ENCODE assay signal across 8 mouse cellular contexts in the genomic region with DNA sequence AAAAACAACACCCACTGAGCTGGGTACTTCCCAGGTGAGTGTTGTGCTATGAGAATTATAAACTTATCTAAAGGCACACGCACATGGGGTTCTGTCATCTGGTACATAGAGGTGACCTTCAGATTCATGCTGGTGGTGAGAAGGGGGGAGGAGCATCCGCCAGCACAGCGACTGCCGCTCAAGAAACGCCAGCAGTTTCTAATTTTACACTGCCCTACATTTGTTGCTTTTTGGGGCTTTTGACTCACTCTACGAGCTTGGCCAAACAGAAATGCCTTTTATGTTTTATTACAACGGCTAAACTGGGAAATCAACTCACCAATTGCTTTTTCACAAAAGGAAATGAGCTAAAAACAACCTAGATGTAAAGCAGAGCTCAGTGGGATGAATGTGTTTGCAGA. TPM values are rescaled to one million over a fixed set of nuclear protein-coding genes. Genes with fewer than 3 reads are reported as not detected.
A peak's percentile ranks its signal among the peaks of the same experiment; 100 is the strongest.
DNase-seq lines count a peak whose midpoint lies in the region; ATAC-seq and TF ChIP-seq lines count a peak whose summit lies in the region.

No protein-coding gene starts in this region.

- WGBS in kidney, embryonic 14.5 days = 17% methylated on average over 7 of the region's 7 CpGs
- WGBS in cerebellum, adult 2 months = 2% methylated on average over 7 of the region's 7 CpGs
- WGBS in heart, embryonic 14.5 days = 3% methylated on average over 7 of the region's 7 CpGs
- WGBS in liver, embryonic 14.5 days (ENCODE audit: insufficient replicate concordance) = 28% methylated on average over 7 of the region's 7 CpGs

- TF ChIP-seq EP300 in liver, embryonic 14.5 days (IDR thresholded peaks at IDR 0.05; ENCODE audit: low read depth) = no peak

- 0 out of 2 replicates have a peak overlapping the region, but pooled peaks have one; percentile 1 for H3K9ac ChIP-seq in kidney, embryonic 14.5 days (ENCODE audit: low read depth, low read length)
- H3K9ac ChIP-seq in heart, embryonic 14.5 days (ENCODE audit: low read length) = peak overlapping the region; percentile 28
- no peak overlapping the region for H3K9ac ChIP-seq in liver, embryonic 14.5 days (replicated peaks)

- no peaks in the 10 kb centered on the region for H3K27me3 ChIP-seq in kidney, embryonic 14.5 days (ENCODE audit: control insufficient read depth, insufficient read depth, low read length)
- H3K27me3 ChIP-seq in cerebellum, adult 2 months (ENCODE audit: control insufficient read depth, insufficient read depth, low read length) = no peaks in the 10 kb centered on the region
- no peaks in the 10 kb centered on the region for H3K27me3 ChIP-seq in heart, embryonic 14.5 days (ENCODE audit: control insufficient read depth, insufficient read depth, low read length)
- H3K27me3 ChIP-seq in liver, embryonic 14.5 days (ENCODE audit: control insufficient read depth, insufficient read depth, low read length) = no peaks in the 10 kb centered on the region

- no peak for DNase-seq in kidney, adult 18-20 months
- peak; percentile 59 for DNase-seq in CD4-positive, CD25-positive, alpha-beta regulatory T cell, adult 2 months (ENCODE audit: low read depth, low spot score)
- DNase-seq in cerebellum, adult 2 months = peak; percentile 63 to 84
- DNase-seq in liver, embryonic 14.5 days (ENCODE audit: low read depth in 3 of 3, low spot score in 3 of 3) = no peak
- peak; percentile 28 for DNase-seq in thymus, postnatal 4 days
- DNase-seq in natural killer cell, adult 2 months (ENCODE audit: low spot score in 2 of 2) = no peak

- no peak for TF ChIP-seq CTCF in cerebellum, adult 2 months (IDR thresholded peaks at IDR 0.05; ENCODE audit: borderline replicate concordance, insufficient read depth, low read depth, low read length)
- no peak for TF ChIP-seq CTCF in liver, embryonic 14.5 days (IDR thresholded peaks at IDR 0.05; ENCODE audit: low read depth)

- H3K27ac ChIP-seq in kidney, embryonic 14.5 days (ENCODE audit: low read depth, low read length) = peak overlapping the region; percentile 26; the same call in 1 of the 2 replicates
- H3K27ac ChIP-seq in cerebellum, adult 2 months (ENCODE audit: insufficient read depth, low read length) = peak overlapping the region; percentile 53
- H3K27ac ChIP-seq in heart, embryonic 14.5 days (replicated peaks in 1 of 2; ENCODE audit: control insufficient read depth in 1 of 2, insufficient read depth in 1 of 2, low read depth in 2 of 2, low read length in 2 of 2) = peak overlapping the region; percentile 77 to 87
- H3K27ac ChIP-seq in liver, embryonic 14.5 days = no peak overlapping the region

- H3K36me3 ChIP-seq in kidney, embryonic 14.5 days (ENCODE audit: control insufficient read depth, insufficient read depth, low read length) = no peaks in the 10 kb centered on the region
- no peaks in the 10 kb centered on the region for H3K36me3 ChIP-seq in heart, embryonic 14.5 days (ENCODE audit: control insufficient read depth, insufficient read depth, low read length)
- no peaks in the 10 kb centered on the region for H3K36me3 ChIP-seq in liver, embryonic 14.5 days (replicated peaks; ENCODE audit: control insufficient read depth, insufficient read depth, low read depth)

- ATAC-seq in kidney, embryonic 14.5 days (ENCODE audit: low FRiP score, low TSS enrichment) = no peak
- peak; percentile 60 for ATAC-seq in heart, embryonic 14.5 days (ENCODE audit: insufficient number of reproducible peaks, insufficient read depth, low FRiP score, low read depth)
- ATAC-seq in liver, embryonic 14.5 days (ENCODE audit: insufficient read depth) = no peak

- H3K4me3 ChIP-seq in kidney, embryonic 14.5 days (ENCODE audit: low read length) = peak overlapping the region; percentile 11
- peak overlapping the region; percentile 37 for H3K4me3 ChIP-seq in cerebellum, adult 2 months (replicated peaks; ENCODE audit: insufficient read depth, low read depth, low read length)
- peak overlapping the region in 1 of 2 experiments; percentile 12; a peak in 1 of 4 replicates for H3K4me3 ChIP-seq in heart, embryonic 14.5 days (ENCODE audit: control insufficient read depth in 1 of 2, insufficient read depth in 1 of 2, low read depth in 1 of 2, low read length in 2 of 2)
- no peak overlapping the region for H3K4me3 ChIP-seq in liver, embryonic 14.5 days (ENCODE audit: insufficient read depth in 1 of 2, low read depth in 2 of 2, low read length in 2 of 2)

- no peaks in the 10 kb centered on the region for H3K9me3 ChIP-seq in kidney, embryonic 14.5 days (ENCODE audit: control insufficient read depth, low read length)
- no peaks in the 10 kb centered on the region for H3K9me3 ChIP-seq in heart, embryonic 14.5 days (ENCODE audit: control insufficient read depth, low read length)
- no peaks in the 10 kb centered on the region for H3K9me3 ChIP-seq in liver, embryonic 14.5 days (ENCODE audit: control insufficient read depth, low read length)

- H3K4me1 ChIP-seq in kidney, embryonic 14.5 days (ENCODE audit: control insufficient read depth, insufficient read depth, low read length) = 0 out of 2 replicates have a peak, but pooled peaks cover 5% of the 10 kb centered on the region
- H3K4me1 ChIP-seq in cerebellum, adult 2 months (ENCODE audit: control insufficient read depth, insufficient read depth, low read length) = peaks cover 24% of the 10 kb centered on the region
- peaks cover 6 to 12% of the 10 kb centered on the region in 2 experiments for H3K4me1 ChIP-seq in heart, embryonic 14.5 days (ENCODE audit: control insufficient read depth in 2 of 2, insufficient read depth in 2 of 2, low read length in 2 of 2)
- H3K4me1 ChIP-seq in liver, embryonic 14.5 days (replicated peaks; ENCODE audit: control insufficient read depth in 2 of 2, insufficient read depth in 2 of 2, low read length in 1 of 2) = no peaks in the 10 kb centered on the region

- peak overlapping the region; percentile 38 for H3K4me2 ChIP-seq in kidney, embryonic 14.5 days (replicated peaks; ENCODE audit: low read depth, low read length)
- peak overlapping the region; percentile 52 for H3K4me2 ChIP-seq in heart, embryonic 14.5 days (ENCODE audit: low read length)
- peak overlapping the region; percentile 27; the same call in 1 of the 2 replicates for H3K4me2 ChIP-seq in liver, embryonic 14.5 days (ENCODE audit: low read depth)

- peak; percentile 34; the same call in 1 of the 2 replicates for TF ChIP-seq POLR2A in cerebellum, adult 2 months (IDR thresholded peaks at IDR 0.05; ENCODE audit: borderline replicate concordance, insufficient read depth, low read length)

RNA-seq across cellular contexts. Expression of a gene that starts 11.7 kb away (rescaled TPM):
- polyA plus RNA-seq in kidney, embryonic 14.5 days (2014; fragmentation: Nextera tagmentation; extraction: Ambion mirVana) = 33.0 and 39.0 TPM in 2 replicates
- 11.4 and 11.6 TPM in 2 replicates for polyA plus RNA-seq in cerebellum, adult 2 months (2012; rRNA removed)
- polyA plus RNA-seq in heart, embryonic 14.5 days (2014; fragmentation: Nextera tagmentation; extraction: Ambion mirVana) = 45.6 and 46.6 TPM in 2 replicates
- polyA plus RNA-seq in liver, embryonic 14.5 days (2012; rRNA removed) = 2.2 and 3.2 TPM in 2 replicates
- 15.9 and 17.0 TPM in 2 replicates for polyA plus RNA-seq in liver, embryonic 14.5 days (2014; fragmentation: Nextera tagmentation; extraction: Ambion mirVana)

Comparison
In these comparisons a context has a peak if more than half of its experiments do, and no peak if none do; other contexts are left out.
1. H3K4me3 ChIP-seq: peak in kidney, embryonic 14.5 days (single experiment) and cerebellum, adult 2 months (single experiment); none in liver, embryonic 14.5 days (0 of 2).
2. DNase-seq: peak in CD4-positive, CD25-positive, alpha-beta regulatory T cell, adult 2 months (single experiment), cerebellum, adult 2 months (2 of 2) and thymus, postnatal 4 days (single experiment); none in kidney, adult 18-20 months (single experiment), liver, embryonic 14.5 days (0 of 3) and natural killer cell, adult 2 months (0 of 2).
3. Peak in every context shown above with its lines, with median percentiles within 50 percentile points of each other: H3K4me2 ChIP-seq.